Mouse (Mus musculus): ENCODE results near the gene Arhgap18. TPM values are rescaled to one million over a fixed set of nuclear protein-coding genes. Genes with fewer than 3 reads are reported as not detected.

Gene Arhgap18
- total RNA-seq, 2 experiments from 2014 or later, result 14.6 to 15.3 TPM

DNA sequence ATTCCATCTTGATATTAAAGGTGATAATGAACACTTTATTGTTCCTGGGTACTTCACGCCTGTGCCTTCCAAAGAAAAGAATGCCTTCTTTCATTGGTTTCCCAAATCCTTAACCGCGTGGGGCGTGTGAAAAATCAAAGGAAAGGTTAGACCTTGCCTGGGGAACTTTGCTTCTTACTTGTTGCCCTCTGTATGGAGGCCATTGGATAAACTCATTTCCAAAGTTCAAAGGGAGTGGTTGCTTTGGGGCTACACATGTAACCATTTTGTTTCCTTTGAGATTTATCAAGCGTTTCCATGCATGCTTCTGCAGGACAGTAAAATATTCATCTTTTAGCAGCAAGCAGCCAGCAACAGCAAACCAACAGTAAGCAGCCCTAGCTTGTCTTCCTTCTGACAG, 20.3 kb downstream of the Arhgap18 start:
- intact Hi-C loops (cut with DNase I), result no loop called here
- no peak for DNase-seq

DNA sequence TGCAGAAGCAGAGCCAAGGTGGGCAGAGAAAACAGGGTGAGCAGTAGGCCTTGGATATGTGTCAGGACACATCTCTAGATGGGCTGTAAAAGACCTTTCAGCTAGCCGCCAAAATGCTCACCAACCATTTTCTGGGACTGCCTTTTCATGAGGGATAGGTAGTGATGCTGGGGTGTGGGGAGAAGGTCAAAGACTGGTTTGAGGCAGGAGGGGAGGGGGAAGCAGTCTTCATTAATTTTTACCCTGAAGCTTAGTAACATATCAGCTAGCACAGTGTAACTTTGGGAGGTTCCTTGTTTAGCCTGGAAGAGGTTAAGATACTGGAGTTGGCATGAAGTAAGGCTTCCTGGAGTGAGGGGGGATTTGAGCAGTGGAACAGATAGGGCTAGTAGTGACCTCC, 21.0 kb downstream of the Arhgap18 start:
- intact Hi-C loops (cut with DNase I), result no loop called here
- no peak for DNase-seq

DNA sequence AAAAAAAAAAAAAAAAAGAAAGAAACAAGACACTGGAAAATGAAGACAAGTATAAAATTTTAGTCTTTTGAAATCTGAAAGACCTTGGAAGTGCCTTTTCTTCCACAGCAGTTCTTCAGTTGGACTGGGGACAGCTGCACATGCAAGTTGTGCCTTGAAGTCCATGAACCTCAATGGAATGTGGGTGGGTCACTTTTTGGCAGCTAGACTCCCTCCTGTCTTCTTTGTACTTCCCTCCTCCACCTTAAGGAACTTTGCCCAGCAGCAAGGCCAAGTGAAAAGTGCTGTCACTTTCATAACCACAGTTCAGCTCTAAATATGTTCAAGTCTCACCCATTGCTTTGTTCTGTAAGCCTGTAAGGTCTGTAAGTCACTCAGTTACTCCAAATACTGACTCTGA, 23.2 kb downstream of the Arhgap18 start:
- DNase-seq, result no peak
- intact Hi-C loops (cut with DNase I), result no loop called here

DNA sequence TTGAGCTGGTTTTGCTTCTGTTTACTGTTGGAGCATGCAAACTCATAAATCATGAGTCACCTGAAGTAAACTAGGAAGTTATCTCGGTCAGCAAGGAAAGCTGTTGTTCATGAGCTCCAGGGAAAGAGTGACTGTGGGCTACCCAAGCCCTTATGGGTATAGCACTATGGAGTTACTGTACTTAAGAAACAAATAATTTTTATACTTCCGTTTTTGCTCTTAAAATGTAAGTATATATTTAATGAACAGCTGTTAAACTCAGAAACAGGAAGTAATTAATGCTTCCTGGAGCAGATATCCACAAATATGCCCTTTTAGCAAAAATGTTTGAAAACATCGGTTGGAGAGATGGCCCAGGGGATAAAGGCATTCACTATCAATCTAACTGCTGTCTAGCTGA, 27.4 kb downstream of the Arhgap18 start:
- DNase-seq, result no peak
- intact Hi-C loops (cut with DNase I), result no loop called here

GRCm38 (mm10) chr10:26789680-26790079, 36.5 kb downstream of the Arhgap18 start:
- intact Hi-C loops (cut with DNase I), result no loop called here
- no peak for DNase-seq

DNA sequence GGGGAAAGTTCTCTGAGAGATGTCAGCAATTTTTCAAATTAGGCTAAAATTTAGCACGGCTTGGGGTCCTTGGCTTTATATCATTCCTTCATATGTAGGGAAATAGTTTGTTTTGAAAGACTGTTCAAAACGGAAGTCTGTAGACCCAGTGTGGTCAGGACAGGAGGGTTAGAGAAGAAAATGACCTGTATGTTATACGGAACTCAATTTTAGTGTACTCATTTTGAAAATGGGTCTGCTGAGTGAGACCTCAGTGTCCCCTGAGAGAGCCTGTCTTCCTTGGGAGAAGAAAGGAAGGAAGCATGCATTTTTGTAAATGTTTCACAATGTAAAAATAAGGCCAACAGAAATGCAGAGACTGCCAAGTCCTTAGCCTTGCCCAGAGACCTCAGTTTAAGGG, 38.6 kb downstream of the Arhgap18 start:
- intact Hi-C loops (cut with DNase I), result no loop called here
- DNase-seq, result no peak

GRCm38 (mm10) chr10:26793013-26793412, 39.8 kb downstream of the Arhgap18 start:
- intact Hi-C loops (cut with DNase I), result no loop called here
- DNase-seq, result no peak

DNA sequence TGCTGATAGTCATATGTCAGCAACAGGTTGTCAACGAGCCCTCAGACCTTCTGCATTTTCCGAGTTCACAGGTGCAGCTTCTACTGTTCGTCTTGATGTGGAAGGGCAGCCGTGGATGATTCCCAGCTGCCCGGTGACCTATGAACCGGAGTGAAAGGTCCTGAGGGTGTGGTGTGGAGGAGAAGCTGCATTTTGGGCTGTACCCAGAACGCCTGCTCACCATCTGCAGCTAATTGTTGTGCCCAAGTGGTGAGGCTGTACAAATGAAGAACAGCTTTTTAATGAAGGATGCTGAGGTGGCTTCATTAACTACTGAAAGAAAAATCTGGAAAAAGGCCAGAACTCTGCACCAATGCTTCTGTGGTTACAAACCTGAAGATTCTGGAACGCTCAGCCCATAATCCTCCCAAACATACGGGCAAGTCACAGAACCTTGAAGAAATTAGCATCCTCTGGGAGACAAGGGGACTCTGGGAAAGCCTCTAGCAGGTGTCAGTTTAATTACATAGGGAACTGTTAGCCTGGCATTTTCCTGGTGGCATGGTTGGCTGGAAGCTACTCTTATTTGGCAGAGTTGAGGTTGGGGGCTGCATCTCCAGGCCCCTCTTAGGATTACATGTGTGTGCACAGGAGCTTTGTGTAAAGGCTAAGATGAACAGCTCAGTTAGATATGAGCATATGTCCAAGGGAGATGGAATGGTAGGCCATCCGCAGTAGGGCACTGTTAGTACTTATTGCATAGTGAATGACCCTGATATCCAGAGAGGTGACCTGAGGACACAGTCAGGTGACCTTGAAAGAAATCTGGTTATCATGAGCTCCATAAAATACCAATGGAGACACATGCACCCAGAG, 43.4 kb downstream of the Arhgap18 start:
- intact Hi-C loops (cut with DNase I), result no loop called here
- DNase-seq, result peak; percentile 7

- intact Hi-C loops (cut with DNase I), result no loop called here
- no peak for DNase-seq
Measured at GRCm38 (mm10) chr10:26797287-26797672, 44.1 kb downstream of the Arhgap18 start.

DNA sequence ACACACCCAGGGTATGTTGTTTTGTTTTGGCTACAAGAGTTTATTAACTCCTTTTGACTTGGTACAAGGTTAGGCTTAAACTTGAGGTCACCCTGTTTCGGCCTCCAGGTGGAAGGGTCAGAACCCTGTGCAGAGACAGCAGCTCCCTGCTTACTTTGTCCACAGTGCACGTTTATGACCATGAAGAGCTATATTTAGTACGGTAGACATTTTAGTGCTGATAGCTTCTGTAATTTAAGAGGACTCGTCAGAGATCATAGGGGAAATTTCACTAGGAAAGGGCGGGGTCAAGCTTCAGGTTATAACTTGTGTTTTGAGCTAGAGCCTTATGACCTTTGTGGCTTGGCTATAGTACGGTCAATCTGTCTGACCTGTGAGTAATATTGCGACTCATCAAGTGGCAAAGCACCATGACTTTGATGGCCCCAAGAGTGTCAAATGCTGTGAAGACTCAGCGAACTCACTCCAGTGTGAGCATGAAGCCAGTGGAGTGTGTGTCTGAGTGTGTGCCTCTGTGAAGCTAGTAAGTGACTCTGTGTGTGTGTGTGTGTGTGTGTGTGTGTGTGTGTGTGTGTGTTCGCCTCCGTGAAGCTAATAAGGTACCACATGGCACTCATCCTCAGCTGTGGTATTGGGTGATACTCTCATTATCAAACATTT, 45.7 kb downstream of the Arhgap18 start:
- intact Hi-C loops (cut with DNase I), result no loop called here
- DNase-seq, result no peak

- intact Hi-C loops (cut with DNase I), result no loop called here
- peak; percentile 2 for DNase-seq
Measured at GRCm38 (mm10) chr10:26799562-26800051, 46.4 kb downstream of the Arhgap18 start.

GRCm38 (mm10) chr10:26804351-26804983, 51.2 kb downstream of the Arhgap18 start:
- intact Hi-C loops (cut with DNase I), result no loop called here
- no peak for DNase-seq

- intact Hi-C loops (cut with DNase I), result no loop called here
- DNase-seq, result no peak
Measured at GRCm38 (mm10) chr10:26805007-26805406, 51.8 kb downstream of the Arhgap18 start.

- intact Hi-C loops (cut with DNase I), result no loop called here
- no peak for DNase-seq
Measured at GRCm38 (mm10) chr10:26806092-26806491, 52.9 kb downstream of the Arhgap18 start.

- intact Hi-C loops (cut with DNase I), result no loop called here
- DNase-seq, result no peak
Measured at GRCm38 (mm10) chr10:26810059-26810458, 56.8 kb downstream of the Arhgap18 start.

- intact Hi-C loops (cut with DNase I), result no loop called here
- DNase-seq, result no peak
Measured at GRCm38 (mm10) chr10:26810810-26811209, 57.6 kb downstream of the Arhgap18 start.

DNA sequence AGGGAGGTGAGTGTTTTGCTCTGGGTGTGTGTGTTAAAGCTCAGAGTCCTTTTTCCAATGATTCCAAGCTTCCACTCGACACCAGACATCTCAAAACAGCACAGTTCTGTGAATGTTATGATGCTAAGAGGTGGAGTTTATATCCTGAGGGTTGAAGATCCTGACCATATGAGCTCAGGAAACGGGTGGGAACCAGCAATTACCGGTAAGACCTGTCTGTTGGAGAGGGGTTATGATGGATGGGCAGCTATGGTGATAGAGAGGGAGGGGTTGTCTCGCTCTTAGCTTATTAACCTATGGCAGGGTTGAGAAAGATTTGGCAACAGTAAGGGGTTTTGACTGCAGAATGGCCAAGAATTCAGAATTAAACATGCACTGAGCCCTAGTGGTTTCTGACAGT, 58.1 kb downstream of the Arhgap18 start:
- intact Hi-C loops (cut with DNase I), result no loop called here
- no peak for DNase-seq

GRCm38 (mm10) chr10:26815646-26816045, 62.4 kb downstream of the Arhgap18 start:
- no peak for DNase-seq

DNA sequence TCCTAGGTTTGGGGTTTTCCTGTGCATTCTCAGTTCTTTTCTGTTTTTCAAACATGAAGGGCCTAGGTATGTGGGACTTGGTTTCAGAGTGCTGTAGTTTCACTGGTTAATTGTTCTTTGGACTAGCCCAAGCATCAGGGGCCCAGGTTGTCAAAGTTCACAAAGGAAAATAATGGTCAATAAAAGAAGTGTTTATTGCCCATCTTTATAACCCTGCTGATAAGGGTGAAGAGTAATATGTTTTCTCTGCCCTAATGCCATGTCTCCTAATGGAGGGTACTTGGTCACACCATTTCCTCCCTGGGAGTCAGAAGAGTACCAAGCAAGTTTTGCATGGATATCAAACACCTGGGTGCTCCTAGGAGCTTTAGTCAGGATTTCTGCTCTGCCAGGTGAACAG, 67.1 kb downstream of the Arhgap18 start:
- DNase-seq, result no peak
- intact Hi-C loops (cut with DNase I), result no loop called here

More at GRCm38 (mm10) chr10:26815646-26816045, 62.4 kb downstream of the Arhgap18 start:
- intact Hi-C loops (cut with DNase I), result no loop called here

- no peak for DNase-seq
Measured at GRCm38 (mm10) chr10:26820936-26821335, 67.7 kb downstream of the Arhgap18 start.

DNA sequence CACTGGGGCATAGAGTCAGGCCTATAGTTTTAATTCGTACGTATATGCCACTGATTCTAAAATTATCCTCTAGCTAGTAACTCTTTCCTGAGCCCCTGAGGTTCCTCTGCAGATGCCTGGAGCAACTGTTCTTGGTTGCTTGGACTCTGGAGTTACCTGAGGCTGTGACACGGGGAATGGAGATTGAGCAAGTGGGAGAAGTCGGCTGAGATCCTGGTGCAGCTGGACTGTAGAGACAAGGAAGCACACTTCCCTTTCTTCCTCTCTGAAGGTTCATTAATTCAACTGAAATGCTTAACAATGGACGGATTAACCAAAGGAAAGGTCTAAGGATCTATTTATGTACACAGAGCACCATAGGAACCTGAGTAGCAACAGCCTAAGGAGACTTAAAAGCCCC, 70.8 kb downstream of the Arhgap18 start:
- no peak for DNase-seq
- intact Hi-C loops (cut with DNase I), result no loop called here

More at GRCm38 (mm10) chr10:26820936-26821335, 67.7 kb downstream of the Arhgap18 start:
- intact Hi-C loops (cut with DNase I), result no loop called here
